Mouse (Mus musculus): Measurements from ENCODE around the gene Gpr19. TPM values are rescaled to one million over a fixed set of nuclear protein-coding genes. Genes with fewer than 3 reads are reported as not detected.

The Gpr19 gene
- 17.3 TPM for total RNA-seq (2023)

GRCm38 (mm10) chr6:134898095-134898965 lies at the start of gene Gpr19:
TSS of gene Gpr19 (minus strand) at chr6:134898578.

GRCm38 (mm10) chr6:134920190-134921013 lies 22.0 kb upstream of the Gpr19 start, which contains the start of gene Cdkn1b:
TSS of gene Cdkn1b (plus strand) at chr6:134920401.

GRCm38 (mm10) chr6:134829786-134830700 lies 68.3 kb downstream of the Gpr19 start, which contains the start of gene Crebl2:
TSS of gene Crebl2 (plus strand) at chr6:134830154.

Other genes with a start within 250 kb of the Gpr19 start
- gene Dusp16, start 106.0 kb downstream of the Gpr19 start, total RNA-seq (2023): 5.8 TPM
- 20.1 TPM for gene Crebl2, start 68.4 kb downstream of the Gpr19 start, total RNA-seq (2023)
- 215 TPM for gene Cdkn1b, start 21.8 kb upstream of the Gpr19 start, total RNA-seq (2023)
- gene Apold1, start 83.1 kb upstream of the Gpr19 start, total RNA-seq (2023): 0.33 TPM
- 152 TPM for gene Ddx47, start 113.0 kb upstream of the Gpr19 start, total RNA-seq (2023)
- gene Gprc5a, start 167.1 kb upstream of the Gpr19 start, total RNA-seq (2023): 0.35 TPM
- not detected for gene Gprc5d, start 219.7 kb upstream of the Gpr19 start, total RNA-seq (2023)